Mouse (Mus musculus) midbrain, embryonic 12.5 days (tissue): ENCODE measurements around the gene Dgkq. TPM values are rescaled to one million over a fixed set of nuclear protein-coding genes. Genes with fewer than 3 reads are reported as not detected.

Experiments
- ATAC-seq: fragments of 200-750 bp; cut with Nextera tagmentation; 2 replicates; pipeline ENCODE4 v1.8.0; 2017; ENCODE audit warnings: low read depth, moderate TSS enrichment, moderate library complexity; ENCODE audit not compliant: low FRiP score
- H3K27ac ChIP-seq: fragments of 300-500 bp; sonication (generic); replicated peaks from 2 replicates; pipeline ENCODE4 v1.5.1; 2016; ENCODE audit warnings: mild to moderate bottlenecking
- H3K27me3 ChIP-seq: fragments of 300-500 bp; sonication (generic); 2 replicates; pipeline ENCODE4 v1.6.1; 2016; ENCODE audit warnings: mild to moderate bottlenecking
- H3K36me3 ChIP-seq: fragments of 300-500 bp; sonication (generic); 2 replicates; pipeline ENCODE4 v1.6.1; 2016
- H3K4me1 ChIP-seq: fragments of 300-500 bp; sonication (generic); 2 replicates; pipeline ENCODE4 v1.6.1; 2016
- H3K4me2 ChIP-seq: fragments of 300-500 bp; sonication (generic); replicated peaks from 2 replicates; pipeline ENCODE4 v1.6.1; 2016; ENCODE audit warnings: mild to moderate bottlenecking, moderate library complexity
- H3K4me3 ChIP-seq: fragments of 300-500 bp; sonication (generic); 2 replicates; pipeline ENCODE4 v1.5.1; 2016; ENCODE audit warnings: mild to moderate bottlenecking
- H3K9ac ChIP-seq: fragments of 300-500 bp; sonication (generic); replicated peaks from 2 replicates; pipeline ENCODE4 v1.6.1; 2016; ENCODE audit warnings: mild to moderate bottlenecking, moderate library complexity
- H3K9me3 ChIP-seq: fragments of 300-500 bp; sonication (generic); 2 replicates; pipeline ENCODE4 v1.6.1; 2016; ENCODE audit warnings: mild to moderate bottlenecking
- WGBS: fragments of 180-500 bp; shearing (Covaris S2); methylation state at CpG from one replicate; pipeline ENCODE4 v1.1.7; 2016; 5-methylcytosine and 5-hydroxymethylcytosine counted together
- polyA plus RNA-seq: library from polyadenylated mRNA; unstranded; fragments of >200 nt; fragmentation: Nextera tagmentation; extraction: Ambion mirVana; gene quantifications from 2 replicates; pipeline ENCODE4 v1.2.1, GENCODE M21; 2016

Gene Dgkq
- polyA plus RNA-seq, 1 experiment from 2014 or later = 21.7 TPM

- peak; percentile 87 for ATAC-seq
- Histone ChIP-seq H3K9me3 (no peaks in the 10 kb centered on the region), H3K4me2 (peak overlapping the region; percentile 83), H3K27ac (peak overlapping the region; percentile 90), H3K9ac (peak overlapping the region; percentile 96), H3K4me1 (peaks cover 15% of the 10 kb centered on the region), H3K4me3 (peak overlapping the region; percentile 90), H3K36me3 (peaks cover 7% of the 10 kb centered on the region), H3K27me3 (no peaks in the 10 kb centered on the region)
- WGBS = 3% methylated on average over 32 of the region's 32 CpGs
Measured at GRCm38 (mm10) chr5:108628891-108629633, 40.4 kb downstream of the Dgkq start.

GRCm38 (mm10) chr5:108626050-108626660, 43.3 kb downstream of the Dgkq start:
- Histone ChIP-seq H3K4me1 (peaks cover 15% of the 10 kb centered on the region), H3K27ac (no peak overlapping the region), H3K9me3 (no peaks in the 10 kb centered on the region), H3K4me2 (no peak overlapping the region), H3K36me3 (peaks cover 34% of the 10 kb centered on the region), H3K27me3 (no peaks in the 10 kb centered on the region), H3K4me3 (no peak overlapping the region), H3K9ac (no peak overlapping the region)
- no peak for ATAC-seq
- 83% methylated on average over 4 of the region's 4 CpGs for WGBS

- no peaks in the 10 kb centered on the region for H3K27me3 ChIP-seq
- no peak overlapping the region for H3K4me3 ChIP-seq
- ATAC-seq = no peak
- H3K36me3 ChIP-seq = peaks cover 56% of the 10 kb centered on the region
- 85% methylated on average over 2 of the region's 2 CpGs for WGBS
- H3K9ac ChIP-seq = no peak overlapping the region
- H3K4me2 ChIP-seq = no peak overlapping the region
- no peaks in the 10 kb centered on the region for H3K4me1 ChIP-seq
- H3K27ac ChIP-seq = no peak overlapping the region
- no peaks in the 10 kb centered on the region for H3K9me3 ChIP-seq
Measured at GRCm38 (mm10) chr5:108621870-108622269, 47.6 kb downstream of the Dgkq start.

- no peak overlapping the region for H3K4me3 ChIP-seq
- H3K4me2 ChIP-seq = no peak overlapping the region
- H3K9ac ChIP-seq = no peak overlapping the region
- no peaks in the 10 kb centered on the region for H3K27me3 ChIP-seq
- ATAC-seq = no peak
- H3K9me3 ChIP-seq = no peaks in the 10 kb centered on the region
- WGBS = 100% methylated on average over 1 of the region's 1 CpGs
- H3K4me1 ChIP-seq = no peaks in the 10 kb centered on the region
- no peak overlapping the region for H3K27ac ChIP-seq
- peaks cover 93% of the 10 kb centered on the region for H3K36me3 ChIP-seq
Measured at GRCm38 (mm10) chr5:108610426-108610825, 59.0 kb downstream of the Dgkq start.

- H3K9me3 ChIP-seq = no peaks in the 10 kb centered on the region
- no peaks in the 10 kb centered on the region for H3K4me1 ChIP-seq
- no peaks in the 10 kb centered on the region for H3K27me3 ChIP-seq
- no peak overlapping the region for H3K9ac ChIP-seq
- no peak overlapping the region for H3K4me2 ChIP-seq
- no peak for ATAC-seq
- H3K4me3 ChIP-seq = no peak overlapping the region
- WGBS = 94% methylated on average over 9 of the region's 9 CpGs
- no peak overlapping the region for H3K27ac ChIP-seq
- peaks cover 93% of the 10 kb centered on the region for H3K36me3 ChIP-seq
Measured at GRCm38 (mm10) chr5:108602537-108602936, 66.9 kb downstream of the Dgkq start.

GRCm38 (mm10) chr5:108599923-108600322, 69.5 kb downstream of the Dgkq start:
- H3K27me3 ChIP-seq = no peaks in the 10 kb centered on the region
- H3K27ac ChIP-seq = no peak overlapping the region
- H3K9me3 ChIP-seq = no peaks in the 10 kb centered on the region
- no peaks in the 10 kb centered on the region for H3K4me1 ChIP-seq
- no peak for ATAC-seq
- H3K4me3 ChIP-seq = no peak overlapping the region
- peaks cover 95% of the 10 kb centered on the region for H3K36me3 ChIP-seq
- no peak overlapping the region for H3K9ac ChIP-seq
- H3K4me2 ChIP-seq = no peak overlapping the region
- 77% methylated on average over 1 of the region's 1 CpGs for WGBS

Other genes starting within 250 kb of the Dgkq start
- gene Atp5k, start 235.2 kb downstream of the Dgkq start, polyA plus RNA-seq = 408 and 419 TPM in 2 replicates
- 0.12 and 0.20 TPM in 2 replicates for gene Mfsd7a, start 220.8 kb downstream of the Dgkq start, polyA plus RNA-seq
- 35.3 and 40.3 TPM in 2 replicates for gene Pcgf3, start 208.4 kb downstream of the Dgkq start, polyA plus RNA-seq
- gene Cplx1, start 119.6 kb downstream of the Dgkq start, polyA plus RNA-seq = 11.2 and 11.4 TPM in 2 replicates
- gene Gak, start 39.9 kb downstream of the Dgkq start, polyA plus RNA-seq = 60.5 and 61.5 TPM in 2 replicates
- gene Tmem175, start 39.9 kb downstream of the Dgkq start, polyA plus RNA-seq = 18.7 and 21.5 TPM in 2 replicates
- 12.3 and 12.8 TPM in 2 replicates for gene Idua, start 9.3 kb downstream of the Dgkq start, polyA plus RNA-seq
- 1.7 and 1.9 TPM in 2 replicates for gene Slc26a1, start 5.9 kb upstream of the Dgkq start, polyA plus RNA-seq
- gene Fgfrl1, start 22.7 kb upstream of the Dgkq start, polyA plus RNA-seq = 16.9 and 19.6 TPM in 2 replicates
- 0.37 TPM in 1 of 2 replicates, not detected in the other for gene Rnf212, start 105.3 kb upstream of the Dgkq start, polyA plus RNA-seq
- gene Tmed11, start 125.7 kb upstream of the Dgkq start, polyA plus RNA-seq = not detected in 2 replicates
- gene Vmn2r8, start 139.2 kb upstream of the Dgkq start, polyA plus RNA-seq = not detected in 2 replicates
- gene Vmn2r9, start 182.9 kb upstream of the Dgkq start, polyA plus RNA-seq = not detected in 2 replicates